Mouse (Mus musculus) heart, postnatal 14 days (tissue): ENCODE measurements at regions not wholly inside any gene's neighbourhood (a gene's known extent, or its start where the extent isn't known, plus 50 kb on each side); places are given as distances from the start of the nearest gene placed in this dataset.

Source experiments
- DNase-seq, 2 experiments: peaks; one replicate each; pipeline ENCODE4 v3.0.0; 2021 to 2022
- intact Hi-C: fragments of 180-260 bp; cut with DNase I; formaldehyde crosslinking; loops from one replicate; pipeline ENCODE4 v1.15.1; 2025

DNA sequence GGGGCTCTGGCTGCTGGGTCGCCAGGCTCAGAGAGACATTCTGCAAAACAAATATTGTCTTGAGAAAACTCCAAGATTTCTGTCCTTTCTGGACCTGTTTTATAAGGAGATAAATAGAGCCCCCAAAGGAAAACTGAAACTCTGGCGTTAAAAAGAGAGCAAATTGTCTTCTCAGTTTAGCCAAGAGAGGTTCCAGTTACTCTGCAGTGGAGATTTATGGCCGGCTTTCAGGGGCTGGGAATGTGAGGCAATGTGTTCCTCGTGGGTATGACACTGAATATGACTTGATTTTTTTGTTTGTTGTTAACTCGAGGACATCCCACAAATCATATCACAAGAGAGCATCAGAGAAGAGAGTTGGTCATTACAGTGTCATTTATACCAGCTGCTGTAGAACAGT is 88.2 kb upstream of the Lifr start:
- DNase-seq: no peak
- intact Hi-C loops: no loop called here

DNA sequence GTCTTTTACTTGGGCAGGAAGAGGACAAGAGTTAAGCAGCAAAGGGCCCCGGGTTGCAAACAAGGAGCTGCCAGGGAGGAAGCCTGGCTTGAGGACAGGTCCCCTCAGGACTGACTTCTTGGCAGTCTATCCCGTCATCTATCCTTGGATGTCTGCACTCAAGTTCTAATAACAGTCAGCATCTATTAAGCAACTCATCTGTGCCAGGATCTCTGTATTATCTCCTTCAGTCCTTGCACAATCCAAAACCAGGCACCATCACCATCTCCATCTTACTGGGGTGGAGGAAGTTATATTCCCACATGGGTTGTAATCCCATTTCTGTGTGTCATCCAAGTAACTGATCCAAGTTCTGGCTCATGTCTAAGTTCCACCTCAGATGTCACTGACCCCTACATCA is 87.1 kb upstream of the Lifr start:
- intact Hi-C loops: no loop called here
- DNase-seq: no peak

DNA sequence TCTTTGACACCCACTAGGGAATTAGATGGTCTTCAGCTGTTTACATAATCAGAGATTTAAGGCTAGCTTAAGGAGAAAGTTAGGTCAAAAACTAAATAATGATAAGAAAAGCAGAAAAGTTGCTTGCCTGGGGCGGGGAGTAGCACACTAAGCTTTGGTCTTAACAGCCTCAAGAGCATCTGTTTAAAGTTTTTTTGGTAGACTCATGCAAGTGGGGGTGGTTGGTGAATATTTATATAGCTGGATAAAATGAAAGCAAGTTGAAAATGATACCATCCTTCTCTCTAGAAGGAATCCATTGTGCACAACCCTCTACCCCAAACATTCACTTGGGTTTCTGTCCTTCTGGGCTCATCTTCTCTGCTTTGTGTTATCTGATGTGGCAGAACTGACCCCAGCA is 85.3 kb upstream of the Lifr start:
- DNase-seq: no peak
- intact Hi-C loops: no loop called here

DNA sequence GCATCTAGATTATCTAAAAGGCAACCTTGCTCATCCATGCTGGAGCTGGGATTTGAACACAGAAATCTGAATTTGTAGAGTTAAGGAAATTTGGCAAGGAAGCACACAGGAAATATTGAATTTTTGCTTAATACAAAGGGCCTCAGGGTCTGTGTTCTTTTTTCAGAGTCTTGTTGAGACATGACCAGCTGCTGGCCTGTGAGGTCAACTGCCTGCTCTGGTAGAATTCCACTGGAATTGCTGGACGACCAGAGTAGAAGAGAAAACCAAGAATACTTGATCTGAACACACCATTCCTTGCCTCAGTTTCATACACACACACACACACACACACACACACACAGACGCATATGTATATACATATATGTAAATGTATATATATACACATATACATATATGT is 84.1 kb upstream of the Lifr start:
- no peak for DNase-seq
- intact Hi-C loops: no loop called here

DNA sequence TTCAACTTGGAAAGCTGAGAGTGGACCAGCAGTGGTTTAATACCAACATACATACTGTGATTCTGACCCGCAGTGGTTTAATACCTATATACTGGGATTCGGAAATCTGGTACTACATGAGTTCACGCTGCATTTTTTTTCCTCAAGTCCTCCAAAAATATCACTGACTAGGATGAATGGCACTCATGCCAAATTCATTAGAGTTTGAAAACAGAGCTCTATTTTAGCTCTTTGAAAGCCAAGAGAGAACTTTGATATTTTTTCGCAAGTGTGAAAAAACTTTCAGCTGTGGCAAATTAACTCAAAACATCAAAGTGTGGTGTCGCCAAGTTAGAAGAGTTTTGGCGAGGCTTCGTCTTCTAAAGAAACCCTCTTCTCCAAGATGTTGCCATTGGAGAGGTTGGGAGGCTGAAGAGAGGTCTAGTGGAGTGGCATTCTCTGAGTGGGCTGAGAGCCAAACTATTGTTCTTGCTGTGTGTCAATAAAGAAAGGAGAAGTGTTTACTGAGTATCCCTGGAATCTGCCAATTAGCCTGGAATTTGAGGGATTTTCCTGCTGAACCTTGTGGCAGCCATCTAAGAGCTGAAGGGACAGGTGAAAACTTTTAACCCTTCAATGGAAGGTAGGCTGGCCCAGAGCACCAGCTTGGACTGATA is 81.6 kb upstream of the Lifr start:
- intact Hi-C loops: no loop called here

DNA sequence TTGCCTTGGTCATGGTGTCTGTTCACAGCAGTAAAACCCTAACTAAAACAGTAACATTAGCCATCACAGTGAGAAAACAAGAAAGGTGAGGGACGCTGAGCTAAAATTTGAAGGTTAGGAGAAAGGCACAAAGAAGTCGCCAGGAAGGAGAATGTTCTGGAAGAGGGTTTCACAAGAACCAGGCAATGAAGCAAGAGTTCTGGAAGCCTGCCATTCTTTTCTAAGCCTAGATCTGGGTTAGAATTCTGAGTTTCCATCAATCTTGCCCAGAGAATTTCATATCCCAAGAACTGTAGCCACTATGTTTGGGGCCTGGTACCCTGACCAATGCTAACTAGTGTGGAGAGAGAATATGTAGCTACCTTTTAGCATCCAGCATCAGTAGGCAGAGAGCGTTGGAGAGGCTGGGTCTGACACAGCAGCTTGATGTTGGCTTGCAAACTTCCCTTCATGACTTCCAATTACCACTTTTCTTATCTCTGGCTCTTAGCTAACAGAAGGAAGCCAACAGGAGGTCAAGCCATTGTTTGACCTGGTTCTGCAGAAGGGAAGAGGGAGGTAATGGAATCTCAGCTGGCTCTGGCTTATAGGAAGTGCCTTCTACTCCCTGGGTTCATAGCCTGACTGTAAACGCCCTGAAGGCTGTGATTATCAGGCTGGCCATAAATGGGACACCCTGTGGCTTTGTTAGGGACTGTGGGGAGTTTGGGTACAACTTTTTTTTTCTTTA is 79.3 kb upstream of the Lifr start:
- no peak for DNase-seq
- intact Hi-C loops: no loop called here

More for the DNA sequence above, 81.6 kb upstream of the Lifr start:
- DNase-seq: no peak

DNA sequence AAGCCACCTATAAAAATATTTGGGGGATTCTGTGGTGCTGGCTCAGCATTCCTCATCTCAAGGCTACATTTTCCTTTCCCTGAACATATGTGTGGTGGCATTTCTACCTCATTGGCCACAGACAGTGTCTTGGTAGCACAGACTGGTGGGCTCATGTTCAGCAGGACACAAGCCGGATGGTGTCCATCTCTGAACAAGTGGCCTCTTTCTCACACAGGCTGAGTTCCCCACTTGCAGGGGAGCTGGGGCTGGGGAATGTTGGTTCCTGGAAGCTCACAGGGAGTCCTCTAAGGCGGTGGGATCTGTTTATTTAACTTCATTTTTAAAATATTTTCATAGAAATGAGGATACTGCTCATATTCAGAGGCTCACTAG is 78.7 kb upstream of the Lifr start:
- no peak for DNase-seq
- intact Hi-C loops: no loop called here

DNA sequence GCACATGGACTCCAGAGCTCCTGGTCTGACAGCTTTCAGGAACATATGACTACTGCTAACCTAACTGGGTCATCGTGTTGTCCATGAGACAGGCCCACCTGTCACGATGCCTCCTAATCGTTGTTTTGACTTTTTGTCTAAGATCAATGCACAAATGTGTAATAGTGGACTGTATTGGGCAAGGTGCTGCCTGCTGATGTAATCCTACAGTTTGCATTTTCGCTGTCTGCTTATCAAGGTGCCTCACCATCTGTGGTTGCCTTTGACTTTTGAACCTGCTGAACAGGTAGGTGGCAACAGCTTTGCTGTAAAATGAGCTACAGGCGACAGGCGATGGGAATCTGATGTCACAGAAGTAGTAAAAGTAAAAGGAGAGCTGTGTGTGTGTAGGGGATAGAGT is 78.0 kb upstream of the Lifr start:
- DNase-seq: no peak
- intact Hi-C loops: no loop called here

DNA sequence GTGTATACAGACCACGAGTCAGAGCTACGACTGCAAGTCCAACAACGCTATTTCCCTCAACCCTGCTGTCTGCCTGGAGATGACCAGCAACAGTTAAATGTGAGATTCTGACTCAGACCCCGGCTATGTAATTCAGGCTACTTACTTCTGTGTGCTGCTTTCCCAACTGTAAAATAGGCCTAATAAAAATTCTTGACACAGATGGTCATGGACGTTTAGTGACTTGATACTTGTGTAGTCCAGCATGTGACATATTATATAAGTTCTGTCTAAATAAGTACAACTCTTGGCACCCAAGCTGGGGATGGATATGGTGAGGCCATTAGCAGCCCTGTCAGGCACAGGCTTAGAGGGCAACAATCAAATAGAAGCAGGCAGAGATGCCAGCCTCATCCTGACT is 77.4 kb upstream of the Lifr start:
- DNase-seq: no peak
- intact Hi-C loops: no loop called here

DNA sequence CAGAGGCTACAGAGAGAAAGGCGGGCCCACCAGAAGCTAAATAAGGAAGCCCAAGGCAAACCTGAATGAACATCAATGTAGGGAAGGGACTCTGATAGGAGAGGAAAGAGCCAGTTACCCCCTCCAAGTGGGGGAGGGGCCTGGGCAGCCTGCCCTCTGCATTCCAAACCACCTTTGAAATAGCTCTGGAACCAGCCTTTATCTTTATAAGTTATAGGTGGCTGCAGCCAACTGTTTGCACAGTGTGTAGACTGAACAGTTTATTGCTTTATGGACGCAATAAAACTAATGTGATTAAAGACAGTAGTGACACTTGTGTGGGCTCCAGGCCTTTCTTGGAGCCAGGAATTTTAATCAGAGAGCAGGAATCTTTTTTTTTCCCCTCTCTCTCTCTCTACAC is 75.4 kb upstream of the Lifr start:
- DNase-seq: peak in 1 of 2 experiments; percentile 36

DNA sequence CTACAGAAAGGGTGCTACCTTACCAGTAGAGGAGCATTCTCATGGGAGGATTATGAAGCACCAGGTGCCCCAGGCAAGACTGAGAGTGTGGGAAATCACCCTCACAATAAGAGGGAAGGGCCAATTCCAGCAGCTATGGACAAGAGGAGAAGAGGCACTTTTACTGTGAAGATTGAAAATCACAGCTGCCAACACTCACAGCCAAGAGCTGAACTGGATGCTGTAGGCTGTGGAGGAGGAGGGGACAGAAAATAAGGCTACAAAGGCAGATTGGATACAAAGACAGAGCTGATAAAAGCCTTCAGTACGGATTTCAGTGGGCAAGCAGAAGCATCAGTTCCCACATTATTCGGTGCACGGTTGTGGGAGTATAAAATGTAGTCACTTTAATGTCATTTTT is 74.4 kb upstream of the Lifr start:
- intact Hi-C loops: no loop called here

More for the DNA sequence above, 75.4 kb upstream of the Lifr start:
- intact Hi-C loops: no loop called here

DNA sequence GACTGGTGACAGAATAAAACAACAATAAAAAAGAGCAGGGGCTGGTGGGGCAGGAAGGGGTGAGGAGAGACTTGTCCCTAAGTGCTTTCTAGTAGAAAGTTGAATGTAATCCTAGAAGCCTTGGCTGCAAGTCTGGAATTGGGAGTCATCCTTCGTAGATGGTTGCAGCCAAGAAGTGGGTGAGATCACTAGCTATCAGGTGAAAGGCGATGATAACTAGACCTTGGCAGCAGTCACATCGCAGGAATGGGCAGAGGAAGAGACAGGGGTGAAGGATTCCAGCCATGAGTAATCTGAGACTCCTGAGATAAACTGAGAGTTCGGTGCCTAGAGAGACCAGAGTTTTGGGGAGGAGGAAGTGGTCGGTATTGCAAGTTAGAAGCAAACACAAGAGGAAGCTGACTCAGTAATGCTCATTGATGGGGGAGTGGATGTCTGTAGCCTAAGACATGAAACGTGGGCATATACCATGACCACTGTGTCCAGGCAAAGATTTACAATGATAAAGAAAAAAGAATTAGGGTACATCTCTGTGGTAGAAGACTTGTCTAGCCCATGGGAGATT is 73.1 kb upstream of the Lifr start:
- no peak for DNase-seq
- intact Hi-C loops: no loop called here

More for the DNA sequence above, 74.4 kb upstream of the Lifr start:
- no peak for DNase-seq

DNA sequence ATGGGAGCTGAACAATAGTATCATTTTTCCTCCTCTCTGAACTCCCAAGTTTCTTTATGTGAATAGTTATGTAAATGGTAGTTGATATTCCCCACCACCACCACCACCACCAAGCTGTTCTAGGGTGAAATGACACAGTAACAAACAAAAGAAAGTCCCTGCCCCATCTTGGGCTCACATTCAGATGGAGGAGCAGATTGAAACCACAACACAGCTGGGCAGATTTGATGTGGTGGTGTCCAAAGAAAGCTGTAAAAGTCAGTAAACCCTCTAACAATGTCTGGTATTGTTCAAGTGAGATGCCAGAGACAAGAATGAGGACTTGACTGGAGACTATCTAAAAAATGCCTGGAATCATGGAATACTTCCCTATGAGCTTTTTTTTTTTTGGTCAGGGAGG is 67.8 kb upstream of the Lifr start:
- intact Hi-C loops: no loop called here
- DNase-seq: no peak

DNA sequence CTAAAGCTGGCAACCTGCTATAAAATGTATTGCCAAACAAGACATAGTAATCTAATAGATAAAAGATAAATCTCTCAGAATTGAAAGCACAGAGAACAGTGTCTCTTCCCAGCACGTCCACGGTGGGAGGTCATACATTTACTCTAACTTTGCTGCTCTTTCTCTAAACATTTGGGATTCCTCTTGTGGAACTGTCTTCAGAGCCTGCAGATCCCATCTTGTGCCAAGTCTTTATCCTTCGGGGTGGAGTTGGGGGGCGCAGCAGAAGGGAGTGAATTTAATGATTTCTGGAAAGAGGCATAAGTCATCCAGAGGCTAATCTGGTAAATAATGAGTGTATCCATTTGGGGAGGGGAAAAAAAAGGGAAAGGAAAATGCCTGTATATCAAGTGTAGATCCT is 65.2 kb upstream of the Lifr start:
- DNase-seq: no peak
- intact Hi-C loops: no loop called here

DNA sequence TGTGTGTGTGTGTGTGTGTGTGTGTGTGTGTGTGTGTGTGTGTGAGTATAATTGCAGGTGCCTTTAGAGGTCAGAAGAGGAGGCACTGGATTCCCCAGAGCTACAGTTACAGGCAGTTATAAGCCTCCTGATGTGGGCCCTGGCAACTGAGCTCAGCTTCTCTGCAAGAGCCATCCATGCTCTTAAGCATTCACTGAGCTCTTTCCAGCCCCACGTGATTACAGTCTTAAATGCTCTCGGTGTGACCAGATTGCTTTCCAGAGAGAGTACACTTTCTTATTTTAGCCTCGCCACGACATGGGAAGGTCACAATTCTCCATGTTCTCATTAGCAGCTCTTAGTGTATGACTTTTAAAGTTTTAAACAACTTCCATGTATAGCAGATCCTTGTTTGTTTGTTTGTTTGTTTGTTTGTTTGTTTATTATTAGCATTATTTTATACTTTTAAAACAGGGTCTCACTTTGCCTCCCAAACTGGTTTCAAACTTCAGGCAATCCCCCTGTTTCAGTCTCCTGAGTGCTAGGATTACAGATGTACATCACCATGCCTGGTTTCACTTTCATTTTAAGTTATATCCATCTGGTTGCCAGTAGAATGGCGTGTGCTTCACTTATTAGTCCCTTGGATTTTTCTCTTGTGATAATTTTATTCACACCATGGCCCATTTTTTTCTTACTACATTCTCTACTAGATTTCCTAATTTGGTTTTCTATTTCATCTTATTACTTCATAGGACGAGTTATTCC is 58.9 kb upstream of the Lifr start:
- no peak for DNase-seq
- intact Hi-C loops: no loop called here

DNA sequence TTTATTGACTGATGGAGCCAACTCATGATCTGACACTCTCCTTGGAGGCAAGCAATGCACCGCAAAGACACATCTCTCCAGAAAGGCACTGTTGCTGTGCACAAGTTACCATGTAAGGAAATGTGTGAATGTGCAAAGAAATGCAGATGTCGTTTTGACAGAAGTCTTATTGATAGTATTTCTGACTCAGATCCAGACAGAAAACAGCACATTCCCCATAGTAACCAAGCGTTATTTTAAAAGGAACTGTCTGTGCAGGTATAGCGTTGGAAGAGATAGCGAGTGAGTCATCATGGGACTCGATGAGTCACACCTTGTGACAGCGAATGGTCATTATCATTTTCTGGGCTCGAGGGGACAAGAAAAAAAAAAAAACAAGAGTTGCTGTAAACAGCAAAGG is 52.9 kb upstream of the Lifr start:
- DNase-seq: no peak
- intact Hi-C loops: no loop called here

DNA sequence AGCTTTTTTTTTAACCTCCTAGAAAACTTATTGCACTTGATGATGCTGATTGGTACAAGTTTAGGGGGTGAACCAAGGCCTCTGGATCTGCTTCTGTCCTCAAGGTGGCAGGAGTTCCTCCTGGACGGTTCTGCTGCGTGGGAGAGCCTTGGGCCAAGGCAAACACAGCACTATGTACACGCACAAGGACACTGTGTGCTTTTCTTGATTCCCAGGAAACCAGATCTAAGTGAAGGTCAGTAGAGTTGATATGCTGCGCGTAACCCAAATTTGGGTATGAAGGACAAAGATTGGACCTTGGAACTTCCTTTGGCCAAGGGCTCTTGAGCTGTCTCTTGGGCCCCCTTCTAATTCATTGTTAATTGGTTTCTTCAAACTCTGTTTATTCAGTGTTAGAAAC is 51.3 kb upstream of the Lifr start:
- intact Hi-C loops: no loop called here
- DNase-seq: no peak

DNA sequence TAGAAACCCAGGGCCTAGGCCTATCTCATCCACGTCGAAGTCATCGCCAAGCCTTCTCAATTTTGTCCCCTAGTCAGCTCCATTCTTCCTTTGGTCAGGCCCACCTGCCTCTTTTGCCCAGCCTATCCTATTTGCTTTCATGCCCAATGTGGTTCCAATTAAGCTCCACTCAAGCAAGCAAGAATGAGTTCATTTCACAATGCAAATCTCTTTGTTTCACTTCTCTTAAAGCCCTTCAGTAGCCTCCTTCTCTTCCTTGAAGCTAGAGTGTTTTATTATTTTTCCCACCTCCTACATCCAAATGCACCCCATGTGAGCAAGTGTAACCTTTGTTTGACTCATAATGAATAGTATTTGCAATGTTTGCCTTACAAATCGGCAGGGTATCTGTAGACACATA is 50.6 kb upstream of the Lifr start:
- intact Hi-C loops: loop anchor here (5.0 to 10.0 kb wide), 2 partner anchors 85 to 108 kb away; no protein-coding TSS in a partner anchor
- no peak for DNase-seq
